Mouse (Mus musculus) embryo, embryonic 9.5 days (tissue): ENCODE data around the gene Gm17657.
A peak's percentile ranks its signal among the peaks of the same experiment; 100 is the strongest.
"Not testable (repeated sequence)": the region's sequence is repeated elsewhere in the genome, so short reads cannot be mapped to it uniquely, and the experiment has no call there.

Source experiments
- DNase-seq: peaks from one replicate; pipeline ENCODE4 v3.0.0-alpha.2; 2017; ENCODE audit errors: extremely low spot score

Gene Gm17657

GRCm38 (mm10) chr17:29548494-29548893 is 944 bp downstream of the Gm17657 start:
- DNase-seq: no peak

- DNase-seq: no peak
Measured at GRCm38 (mm10) chr17:29545241-29545640, 4.2 kb downstream of the Gm17657 start.

- DNase-seq: no peak
Measured at GRCm38 (mm10) chr17:29544064-29544463, 5.4 kb downstream of the Gm17657 start.

GRCm38 (mm10) chr17:29542831-29543690 is 6.4 kb downstream of the Gm17657 start:
- DNase-seq: no peak

GRCm38 (mm10) chr17:29541419-29541818 is 8.0 kb downstream of the Gm17657 start:
- no peak for DNase-seq

- DNase-seq: no peak
Measured at GRCm38 (mm10) chr17:29540426-29540825, 9.0 kb downstream of the Gm17657 start.

- no peak for DNase-seq
Measured at GRCm38 (mm10) chr17:29533866-29534265, 15.6 kb downstream of the Gm17657 start.

GRCm38 (mm10) chr17:29531757-29532384 is 17.6 kb downstream of the Gm17657 start:
- DNase-seq: no peak

- no peak for DNase-seq
Measured at GRCm38 (mm10) chr17:29531278-29531677, 18.2 kb downstream of the Gm17657 start.

GRCm38 (mm10) chr17:29530508-29530907 is 18.9 kb downstream of the Gm17657 start:
- no peak for DNase-seq

- DNase-seq: no peak
Measured at GRCm38 (mm10) chr17:29528568-29529187, 20.8 kb downstream of the Gm17657 start.

GRCm38 (mm10) chr17:29525613-29526012 is 23.8 kb downstream of the Gm17657 start:
- DNase-seq: no peak

- no peak for DNase-seq
Measured at GRCm38 (mm10) chr17:29519731-29520130, 29.7 kb downstream of the Gm17657 start.

- not testable (repeated sequence) for DNase-seq
Measured at GRCm38 (mm10) chr17:29518665-29519064, 30.8 kb downstream of the Gm17657 start.

GRCm38 (mm10) chr17:29514435-29514834 is 35.0 kb downstream of the Gm17657 start:
- DNase-seq: peak; percentile 79

GRCm38 (mm10) chr17:29513044-29513730 is 36.3 kb downstream of the Gm17657 start:
- DNase-seq: peak; percentile 86

- no peak for DNase-seq
Measured at GRCm38 (mm10) chr17:29510691-29511090, 38.7 kb downstream of the Gm17657 start.

- no peak for DNase-seq
Measured at GRCm38 (mm10) chr17:29508927-29509608, 40.4 kb downstream of the Gm17657 start.

GRCm38 (mm10) chr17:29503700-29504099 is 45.7 kb downstream of the Gm17657 start:
- DNase-seq: no peak

- no peak for DNase-seq
Measured at GRCm38 (mm10) chr17:29502669-29503665, 46.5 kb downstream of the Gm17657 start.
